Mouse (Mus musculus): ENCODE data around the gene Acvr1.

Gene Acvr1

GRCm38 (mm10) chr2:58567066-58567810 lies at the start of gene Acvr1, which contains the start of gene Upp2:
Acvr1 (minus strand) TSS chr2:58567157.
Upp2 (plus strand) TSS chr2:58567298.
- DNase-seq (ENCODE audit: low spot score): peak; percentile 86

GRCm38 (mm10) chr2:58615766-58616165 lies 48.8 kb upstream of the Acvr1 start:
- DNase-seq (ENCODE audit: low spot score): no peak

GRCm38 (mm10) chr2:58614851-58615250 lies 47.9 kb upstream of the Acvr1 start:
- no peak for DNase-seq (ENCODE audit: low spot score)

GRCm38 (mm10) chr2:58613720-58614119 lies 46.8 kb upstream of the Acvr1 start:
- DNase-seq (ENCODE audit: low spot score): no peak

GRCm38 (mm10) chr2:58604791-58605190 lies 37.8 kb upstream of the Acvr1 start:
- no peak for DNase-seq (ENCODE audit: low spot score)

GRCm38 (mm10) chr2:58603379-58603778 lies 36.4 kb upstream of the Acvr1 start:
- no peak for DNase-seq (ENCODE audit: low spot score)

GRCm38 (mm10) chr2:58601382-58601781 lies 34.4 kb upstream of the Acvr1 start:
- no peak for DNase-seq (ENCODE audit: low spot score)

GRCm38 (mm10) chr2:58599639-58600038 lies 32.7 kb upstream of the Acvr1 start:
- DNase-seq (ENCODE audit: low spot score): no peak

- no peak for DNase-seq (ENCODE audit: low spot score)
Measured at GRCm38 (mm10) chr2:58597556-58597955, 30.6 kb upstream of the Acvr1 start.

GRCm38 (mm10) chr2:58596774-58597342 lies 29.9 kb upstream of the Acvr1 start:
- peak; percentile 10 for DNase-seq (ENCODE audit: low spot score)

GRCm38 (mm10) chr2:58595350-58595749 lies 28.4 kb upstream of the Acvr1 start:
- DNase-seq (ENCODE audit: low spot score): no peak

GRCm38 (mm10) chr2:58590055-58590454 lies 23.1 kb upstream of the Acvr1 start:
- DNase-seq (ENCODE audit: low spot score): no peak

- DNase-seq (ENCODE audit: low spot score): no peak
Measured at GRCm38 (mm10) chr2:58589637-58590036, 22.7 kb upstream of the Acvr1 start.

- no peak for DNase-seq (ENCODE audit: low spot score)
Measured at GRCm38 (mm10) chr2:58586311-58586710, 19.4 kb upstream of the Acvr1 start.

- no peak for DNase-seq (ENCODE audit: low spot score)
Measured at GRCm38 (mm10) chr2:58574167-58574566, 7.2 kb upstream of the Acvr1 start.

GRCm38 (mm10) chr2:58568841-58569645 lies 2.1 kb upstream of the Acvr1 start:
- DNase-seq (ENCODE audit: low spot score): no peak

- DNase-seq (ENCODE audit: low spot score): no peak
Measured at GRCm38 (mm10) chr2:58567866-58568719, 1.1 kb upstream of the Acvr1 start.

GRCm38 (mm10) chr2:58566410-58567065 lies 419 bp downstream of the Acvr1 start:
- peak; percentile 75 for DNase-seq (ENCODE audit: low spot score)

GRCm38 (mm10) chr2:58566049-58566409 lies 928 bp downstream of the Acvr1 start:
- DNase-seq (ENCODE audit: low spot score): peak; percentile 18

GRCm38 (mm10) chr2:58565267-58565666 lies 1.7 kb downstream of the Acvr1 start:
- no peak for DNase-seq (ENCODE audit: low spot score)

- DNase-seq (ENCODE audit: low spot score): no peak
Measured at GRCm38 (mm10) chr2:58562137-58562536, 4.8 kb downstream of the Acvr1 start.
